Comparison of ENCODE assay signal across 15 mouse cellular contexts in genomic region chr4:147586511-147587473, GRCm38 (mm10). TPM values are rescaled to one million over a fixed set of nuclear protein-coding genes. Genes with fewer than 3 reads are reported as not detected.
DNase-seq lines count a peak whose midpoint lies in the region; ATAC-seq and TF ChIP-seq lines count a peak whose summit lies in the region.
"Had no signal": no experiment of that assay in that cellular context is flagged by ENCODE, and none has a peak within 500 bp of the region (broad histone marks: within the 10 kb centered on the region; RNA-seq: fewer than 3 reads in every experiment).

No protein-coding gene starts in this region.

- H3K36me3 ChIP-seq in heart, embryonic 13.5 days = no peaks in the 10 kb centered on the region
- H3K36me3 ChIP-seq in liver, embryonic 11.5 days (ENCODE audit: control insufficient read depth, insufficient read depth, low read length) = no peaks in the 10 kb centered on the region
- no peaks in the 10 kb centered on the region for H3K36me3 ChIP-seq in liver, postnatal 0 days (replicated peaks; ENCODE audit: insufficient read depth, low read length)
- H3K36me3 ChIP-seq: hindbrain, embryonic 15.5 days; kidney, embryonic 15.5 days; liver, embryonic 13.5 days had no signal

- peak; percentile 37 for ATAC-seq in heart, embryonic 13.5 days (ENCODE audit: extremely low read depth, insufficient number of reproducible peaks, low FRiP score, low TSS enrichment)
- peak; percentile 51 for ATAC-seq in liver, embryonic 11.5 days (replicated peaks; ENCODE audit: low FRiP score)
- ATAC-seq in activated CD4-positive, CD25-positive, alpha-beta regulatory T cell, adult 4 months = peak; percentile 46
- peak; percentile 15; the same call in 1 of the 2 replicates for ATAC-seq in liver, postnatal 0 days

- no peak overlapping the region for H3K4me2 ChIP-seq in heart, embryonic 13.5 days
- H3K4me2 ChIP-seq in liver, embryonic 11.5 days = no peak overlapping the region
- H3K4me2 ChIP-seq in liver, postnatal 0 days (ENCODE audit: low read depth, low read length) = no peak overlapping the region
- H3K4me2 ChIP-seq: hindbrain, embryonic 15.5 days; kidney, embryonic 15.5 days; liver, embryonic 13.5 days had no signal

- WGBS in heart, embryonic 13.5 days = 51% methylated on average over 1 of the region's 1 CpGs
- WGBS in liver, embryonic 11.5 days = 59% methylated on average over 1 of the region's 1 CpGs
- 56% methylated on average over 1 of the region's 1 CpGs for WGBS in liver, postnatal 0 days (ENCODE audit: insufficient replicate concordance)

- H3K9me3 ChIP-seq in heart, embryonic 13.5 days = peaks cover 39% of the 10 kb centered on the region
- H3K9me3 ChIP-seq in liver, embryonic 11.5 days (ENCODE audit: control insufficient read depth, low read length) = peaks cover 10% of the 10 kb centered on the region
- peaks cover 6% of the 10 kb centered on the region; the same call in 1 of the 2 replicates for H3K9me3 ChIP-seq in liver, postnatal 0 days (ENCODE audit: low read length)

- H3K27me3 ChIP-seq in heart, embryonic 13.5 days (replicated peaks) = no peaks in the 10 kb centered on the region
- no peaks in the 10 kb centered on the region for H3K27me3 ChIP-seq in liver, embryonic 11.5 days (replicated peaks; ENCODE audit: control insufficient read depth, insufficient read depth, low read length)
- no peaks in the 10 kb centered on the region for H3K27me3 ChIP-seq in liver, postnatal 0 days (ENCODE audit: insufficient read depth, low read length)
- H3K27me3 ChIP-seq: hindbrain, embryonic 15.5 days; kidney, embryonic 15.5 days; liver, embryonic 13.5 days had no signal

- H3K4me3 ChIP-seq in heart, embryonic 13.5 days = no peak overlapping the region
- no peak overlapping the region for H3K4me3 ChIP-seq in liver, embryonic 11.5 days (ENCODE audit: low read depth, low read length)
- no peak overlapping the region for H3K4me3 ChIP-seq in liver, postnatal 0 days (ENCODE audit: low read depth, low read length)
- H3K4me3 ChIP-seq: erythroblast, embryonic 14.5 days; hindbrain, embryonic 15.5 days; kidney, embryonic 15.5 days; liver, embryonic 13.5 days had no signal

- DNase-seq in heart, postnatal 4 days = no peak
- no peak for DNase-seq in liver, embryonic 11.5 days (ENCODE audit: low spot score)
- no peak for DNase-seq in liver
- no peak for DNase-seq in liver, postnatal 0 days
- no peak for DNase-seq in ovary, postnatal 36 days (ENCODE audit: low spot score)
- DNase-seq in frontal cortex, postnatal 25 days (ENCODE audit: low spot score in 2 of 2) = no peak
- DNase-seq: cerebellum, adult 11 months; liver, embryonic 13.5 days; right cerebral cortex, postnatal 25 days had no signal

- TF ChIP-seq EP300 in liver, postnatal 0 days (IDR thresholded peaks at IDR 0.05; ENCODE audit: low read depth) = no peak

- H3K27ac ChIP-seq in heart, embryonic 13.5 days (replicated peaks) = no peak overlapping the region
- H3K27ac ChIP-seq in liver, embryonic 11.5 days (ENCODE audit: low read depth, low read length) = no peak overlapping the region
- H3K27ac ChIP-seq in liver, postnatal 0 days (ENCODE audit: low read depth) = no peak overlapping the region
- H3K27ac ChIP-seq: hindbrain, embryonic 15.5 days; kidney, embryonic 15.5 days; liver, embryonic 13.5 days; macrophage had no signal

- no peak for TF ChIP-seq CTCF in liver, postnatal 0 days (IDR thresholded peaks at IDR 0.05; ENCODE audit: low read depth)

- no peak overlapping the region for H3K9ac ChIP-seq in heart, embryonic 13.5 days
- no peak overlapping the region for H3K9ac ChIP-seq in liver, embryonic 11.5 days (ENCODE audit: low read depth, low read length)
- no peak overlapping the region for H3K9ac ChIP-seq in liver, postnatal 0 days (replicated peaks)
- H3K9ac ChIP-seq: hindbrain, embryonic 15.5 days; kidney, embryonic 15.5 days; liver, embryonic 13.5 days had no signal

- H3K4me1 ChIP-seq in heart, embryonic 13.5 days = no peaks in the 10 kb centered on the region
- no peaks in the 10 kb centered on the region for H3K4me1 ChIP-seq in liver, embryonic 11.5 days (replicated peaks; ENCODE audit: control insufficient read depth, insufficient read depth, low read length)
- H3K4me1 ChIP-seq in liver, postnatal 0 days (ENCODE audit: insufficient read depth) = no peaks in the 10 kb centered on the region
- H3K4me1 ChIP-seq: hindbrain, embryonic 15.5 days; kidney, embryonic 15.5 days; liver, embryonic 13.5 days had no signal

RNA-seq across cellular contexts. Expression of gene Zfp985, which starts 33.7 kb away (rescaled TPM):
- polyA plus RNA-seq in heart, embryonic 13.5 days (2015; fragmentation: Nextera tagmentation; extraction: Ambion mirVana) = 0.07 and 0.10 TPM in 2 replicates
- total RNA-seq in heart, postnatal 4 days (2021) = under 1 TPM; 0.12 to 0.34 TPM
- 0.38 and 0.47 TPM in 2 replicates for polyA plus RNA-seq in liver, embryonic 11.5 days (2014; fragmentation: Nextera tagmentation; extraction: Ambion mirVana)
- polyA plus RNA-seq in activated CD4-positive, CD25-positive, alpha-beta regulatory T cell, adult 4 months (2017; shearing (Covaris generic)) = 1 to 10 TPM in 1 of 2 experiments, under 1 TPM in 1; 0.73 to 2.9 TPM
- polyA plus RNA-seq in liver, postnatal 0 days (2015; fragmentation: Nextera tagmentation; extraction: Ambion mirVana) = 0.04 and 0.09 TPM in 2 replicates
- polyA plus RNA-seq: erythroblast, embryonic 14.5 days; macrophage had no signal

RNA-seq across cellular contexts. Expression of gene Gm16503, which starts 46.8 kb away (rescaled TPM):
- 0.25 and 0.31 TPM in 2 replicates for polyA plus RNA-seq in heart, embryonic 13.5 days (2015; fragmentation: Nextera tagmentation; extraction: Ambion mirVana)
- under 1 TPM; 0.33 to 0.72 TPM for total RNA-seq in heart, postnatal 4 days (2021)
- polyA plus RNA-seq in liver, embryonic 11.5 days (2014; fragmentation: Nextera tagmentation; extraction: Ambion mirVana) = 0.21 TPM in 2 replicates
- under 1 TPM in 1 of 2 experiments, not detected in 1; 0.22 TPM for polyA plus RNA-seq in activated CD4-positive, CD25-positive, alpha-beta regulatory T cell, adult 4 months (2017; shearing (Covaris generic))
- 0.06 TPM in 1 of 2 replicates, not detected in the other for polyA plus RNA-seq in liver, postnatal 0 days (2015; fragmentation: Nextera tagmentation; extraction: Ambion mirVana)
- polyA plus RNA-seq: erythroblast, embryonic 14.5 days; macrophage had no signal

RNA-seq across cellular contexts. Expression of gene Zfp979, which starts 55.5 kb away (rescaled TPM):
- polyA plus RNA-seq in heart, embryonic 13.5 days (2015; fragmentation: Nextera tagmentation; extraction: Ambion mirVana) = 3.0 and 3.3 TPM in 2 replicates
- 1 to 10 TPM; 3.2 to 3.5 TPM for total RNA-seq in heart, postnatal 4 days (2021)
- polyA plus RNA-seq in liver, embryonic 11.5 days (2014; fragmentation: Nextera tagmentation; extraction: Ambion mirVana) = 11.7 and 13.0 TPM in 2 replicates
- under 1 TPM in 1 of 2 experiments, not detected in 1; 0.85 TPM for polyA plus RNA-seq in activated CD4-positive, CD25-positive, alpha-beta regulatory T cell, adult 4 months (2017; shearing (Covaris generic))
- polyA plus RNA-seq in liver, postnatal 0 days (2015; fragmentation: Nextera tagmentation; extraction: Ambion mirVana) = 0.69 and 0.78 TPM in 2 replicates
